Mouse (Mus musculus) CH12.LX (cell line): ENCODE measurements at regions not wholly inside any gene's neighbourhood (a gene's known extent, or its start where the extent isn't known, plus 50 kb on each side); places are given as distances from the start of the nearest gene placed in this dataset.

ENCODE experiments used
- CTCF ChIP-seq, 2 experiments: IDR thresholded peaks in 1 of 2; conservative IDR thresholded peaks in 1 of 2; 2 replicates each; pipeline ENCODE4 v1.5.1; 2011 to 2012; ENCODE audit warnings: low read depth in 2 of 2, low read length in 2 of 2, improper control_type of control experiment in 1 of 2, inconsistent platforms in 1 of 2, mild to moderate bottlenecking in 1 of 2, moderate library complexity in 1 of 2
- ETS1 ChIP-seq: conservative IDR thresholded peaks from 2 replicates; pipeline ENCODE4 v1.6.1; 2012; ENCODE audit warnings: low read depth, mild to moderate bottlenecking, inconsistent platforms, low read length, improper control_type of control experiment, moderate library complexity
- POLR2A ChIP-seq: IDR thresholded peaks from 2 replicates; pipeline ENCODE4 v1.6.1; 2011; ENCODE audit warnings: low read depth, mild to moderate bottlenecking, improper control_type of control experiment, low read length
- RAD21 ChIP-seq: IDR thresholded peaks from 2 replicates; pipeline ENCODE4 v1.6.1; 2011; ENCODE audit warnings: low read depth, mild to moderate bottlenecking, low read length, improper control_type of control experiment, moderate library complexity
- SMC3 ChIP-seq: IDR thresholded peaks from 2 replicates; pipeline ENCODE4 v1.6.1; 2011; ENCODE audit warnings: low read depth, low read length, improper control_type of control experiment
- TCF12 ChIP-seq: IDR thresholded peaks from 2 replicates; pipeline ENCODE4 v1.6.1; 2014; ENCODE audit warnings: low read depth, mild to moderate bottlenecking, inconsistent platforms, low read length, improper control_type of control experiment
- UBTF ChIP-seq: IDR thresholded peaks from 2 replicates; pipeline ENCODE4 v1.6.1; 2012; ENCODE audit warnings: low read depth, mild to moderate bottlenecking, inconsistent platforms, low read length, improper control_type of control experiment, moderate library complexity
- ZMIZ1 ChIP-seq: IDR thresholded peaks from 2 replicates; pipeline ENCODE4 v1.6.1; 2012; ENCODE audit warnings: low read depth, mild to moderate bottlenecking, inconsistent platforms, low read length, improper control_type of control experiment

DNA sequence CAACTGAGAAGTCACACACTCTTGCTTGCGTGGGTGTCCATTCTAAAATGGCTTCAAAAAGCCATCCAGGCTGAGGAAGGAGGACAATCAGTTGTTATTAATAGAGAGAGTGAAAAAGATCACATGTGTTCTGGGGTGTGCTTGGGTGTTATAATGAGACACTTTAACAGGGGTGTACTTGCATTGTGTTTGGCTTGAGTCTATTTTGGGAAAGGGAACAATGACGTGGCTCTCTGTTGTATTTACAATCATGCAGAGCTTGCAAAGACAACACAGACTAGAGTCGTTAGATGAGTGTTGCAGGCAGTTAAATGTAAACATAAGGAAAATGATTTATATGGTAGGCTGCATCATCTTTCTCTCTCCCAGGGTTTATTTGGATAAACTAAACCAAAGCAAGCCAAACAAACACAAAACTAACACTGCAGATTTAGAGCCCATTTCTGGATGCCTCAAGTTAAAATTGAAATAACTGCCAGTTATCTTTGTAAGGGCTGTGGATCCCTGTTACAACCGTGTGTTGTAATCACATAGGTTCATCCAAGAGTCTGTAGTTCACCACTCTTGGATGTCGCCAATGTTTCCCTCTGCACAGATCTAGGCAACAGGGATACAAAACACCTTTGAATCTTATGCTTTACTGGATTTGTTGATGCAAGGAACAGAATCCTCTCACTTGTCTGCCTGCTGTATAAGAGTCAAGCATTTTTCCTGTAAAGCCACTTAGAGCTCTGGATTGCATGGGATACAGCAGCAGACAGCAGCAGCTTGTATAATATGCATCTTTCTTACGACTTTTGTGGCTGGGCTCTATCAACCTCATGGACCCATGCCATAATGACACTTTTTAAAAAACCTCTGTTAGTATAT is 139.9 kb upstream of the Rgmb start:
- TF ChIP-seq TCF12 (no peak), RAD21 (no peak), POLR2A (no peak), SMC3 (no peak), UBTF (no peak), ETS1 (no peak), CTCF (conservative IDR thresholded peaks at IDR 0.05 in 1 of 2, IDR thresholded peaks at IDR 0.05 in 1 of 2; ENCODE audit: low read depth in 2 of 2, low read length in 2 of 2) (no peak), ZMIZ1 (no peak)
